Mouse (Mus musculus): ENCODE measurements at regions not wholly inside any gene's neighbourhood (a gene's known extent, or its start where the extent isn't known, plus 50 kb on each side); places are given as distances from the start of the nearest gene placed in this dataset.

DNA sequence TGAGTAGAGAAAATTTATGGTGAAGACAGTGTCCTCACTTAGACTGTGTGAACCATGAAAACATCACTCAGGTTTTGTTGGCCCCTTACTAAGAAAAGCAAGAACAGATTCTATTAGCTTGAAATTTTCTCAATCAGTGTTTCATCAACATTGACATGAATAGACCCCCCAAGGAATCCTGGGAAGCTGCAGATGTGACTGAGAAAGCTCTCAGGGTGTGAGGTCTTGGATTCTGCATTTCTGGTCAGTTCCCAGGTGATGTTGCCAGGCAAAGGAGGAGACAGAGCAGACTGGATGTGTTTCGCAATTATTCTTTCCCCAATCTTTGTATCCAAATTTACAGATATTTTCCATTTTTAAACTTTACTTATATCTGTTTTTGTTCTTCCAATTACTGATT, 1538.1 kb upstream of the Zeb2 start:
- TF ChIP-seq CTCF (IDR thresholded peaks at IDR 0.05; ENCODE audit: low read depth, low read length) (no peak), POLR2A (IDR thresholded peaks at IDR 0.05; ENCODE audit: insufficient read depth, low read length) (no peak)
